Mouse (Mus musculus): ENCODE measurements around the gene Loxl1. TPM values are rescaled to one million over a fixed set of nuclear protein-coding genes. Genes with fewer than 3 reads are reported as not detected.

The Loxl1 gene
- total and polyA plus RNA-seq, 3 experiments: not detected

DNA sequence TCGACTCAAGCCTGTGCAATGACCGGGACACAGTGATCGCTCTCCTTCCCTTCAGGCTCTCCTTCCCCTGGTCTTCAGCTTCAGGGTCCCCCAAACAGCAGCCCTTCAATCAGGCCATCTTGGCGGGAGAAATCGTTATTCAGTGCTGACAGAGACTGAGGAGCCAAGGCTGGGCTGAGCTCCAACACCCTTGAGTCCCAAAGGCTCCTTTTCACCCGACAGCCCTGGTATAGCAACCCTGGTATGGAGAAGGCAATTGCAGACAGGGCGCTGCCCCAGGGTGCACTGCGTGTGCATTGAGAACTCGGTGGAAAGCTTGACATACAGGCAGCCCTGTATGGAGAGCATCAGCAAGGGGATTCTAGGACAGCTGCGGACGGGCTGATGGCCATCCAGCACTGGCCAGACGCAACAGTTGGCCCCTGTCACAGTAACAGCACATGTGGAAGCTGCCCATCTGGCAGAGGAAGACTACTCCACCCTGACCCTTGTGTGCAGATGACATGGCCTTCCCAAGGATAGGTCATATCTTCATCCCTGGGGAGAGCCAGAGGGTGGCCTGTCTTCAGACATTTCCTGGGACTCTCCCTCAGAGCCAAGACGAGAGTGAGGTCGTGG lies 2.8 kb downstream of the Loxl1 start:
- peaks cover 37% of the 10 kb centered on the region for H3K27me3 ChIP-seq (replicated peaks)
- no peak overlapping the region for H3K4me3 ChIP-seq (replicated peaks in 1 of 3; ENCODE audit: low read depth in 2 of 3, low read length in 2 of 3, poor library complexity in 1 of 3)
- TF ChIP-seq E2F4 (IDR thresholded peaks at IDR 0.05; ENCODE audit: insufficient replicate concordance, low read depth, low read length) (no peak), POLR2A (IDR thresholded peaks at IDR 0.05; ENCODE audit: low read depth, low read length) (no peak), ZNF384 (IDR thresholded peaks at IDR 0.05; ENCODE audit: low read depth, low read length) (no peak), CHD2 (IDR thresholded peaks at IDR 0.05; ENCODE audit: low read length) (no peak), IRF4 (IDR thresholded peaks at IDR 0.05; ENCODE audit: low read depth, low read length) (no peak)
- H3K4me1 ChIP-seq (ENCODE audit: control insufficient read depth in 1 of 2, insufficient read depth in 2 of 2): peaks cover 0 to 3% of the 10 kb centered on the region in 2 experiments; a peak in 1 of 4 replicates
- no peak overlapping the region for H3K27ac ChIP-seq (ENCODE audit: insufficient read depth, low read depth)
- no peaks in the 10 kb centered on the region for H3K79me2 ChIP-seq (replicated peaks; ENCODE audit: control insufficient read depth, extremely low read depth, insufficient read depth, poor library complexity, severe bottlenecking)
- H3K4me2 ChIP-seq (ENCODE audit: insufficient read depth, low read depth, poor library complexity, severe bottlenecking): no peak overlapping the region
- in situ Hi-C loops (cut with MboI; ENCODE audit: low pct_ligation_motif_present, low pct_unique_long_range_greater_than_20kb, low sequenced_read_pairs) (no loop called here), dilution Hi-C loops (cut with MboI; ENCODE audit: extremely low pct_ligation_motif_present, extremely low pct_unique_long_range_greater_than_20kb, low sequenced_read_pairs) (no loop called here)
- H3K9me3 ChIP-seq (replicated peaks; ENCODE audit: low read length): peaks cover 11% of the 10 kb centered on the region
- DNase-seq (ENCODE audit: extremely low read depth): no peak
- H3K9ac ChIP-seq (ENCODE audit: insufficient read depth, low read depth): no peak overlapping the region
- no peaks in the 10 kb centered on the region for H3K36me3 ChIP-seq (replicated peaks in 1 of 2; ENCODE audit: control insufficient read depth in 1 of 2, insufficient read depth in 1 of 2, low read length in 1 of 2)

DNA sequence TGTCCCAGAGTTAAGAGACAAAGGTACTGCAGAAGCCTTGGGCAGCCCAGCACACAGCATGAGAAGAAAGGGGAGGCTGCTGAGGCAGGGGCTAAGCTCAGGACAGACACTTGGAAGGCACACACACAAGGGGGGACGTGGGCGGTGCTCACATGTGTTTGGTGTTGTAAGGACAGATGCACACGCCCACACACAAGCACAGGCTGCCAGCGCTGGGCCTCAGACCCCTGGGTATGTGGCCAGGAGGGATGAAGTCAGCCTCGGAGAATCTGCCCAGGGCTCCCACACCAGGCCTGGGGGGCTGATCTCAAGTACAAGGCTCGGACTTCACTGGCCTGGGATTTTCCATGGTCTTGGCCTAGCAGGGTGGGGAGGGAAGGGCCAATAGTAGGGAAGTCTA lies 4.6 kb downstream of the Loxl1 start:
- dilution Hi-C loops (cut with MboI; ENCODE audit: extremely low pct_ligation_motif_present, extremely low pct_unique_long_range_greater_than_20kb, low sequenced_read_pairs): no loop called here
- H3K4me1 ChIP-seq (ENCODE audit: control insufficient read depth in 1 of 2, insufficient read depth in 2 of 2): peaks cover 0 to 3% of the 10 kb centered on the region in 2 experiments; a peak in 1 of 4 replicates
- no peak overlapping the region for H3K4me2 ChIP-seq (ENCODE audit: insufficient read depth, low read depth, poor library complexity, severe bottlenecking)
- H3K9me3 ChIP-seq (replicated peaks; ENCODE audit: low read length): peaks cover 11% of the 10 kb centered on the region
- no peak for TF ChIP-seq E2F4 (IDR thresholded peaks at IDR 0.05; ENCODE audit: insufficient replicate concordance, low read depth, low read length)
- no peak for TF ChIP-seq ZMIZ1 (IDR thresholded peaks at IDR 0.05; ENCODE audit: low read depth, low read length)
- DNase-seq (ENCODE audit: extremely low read depth): no peak
- in situ Hi-C loops (cut with MboI; ENCODE audit: low pct_ligation_motif_present, low pct_unique_long_range_greater_than_20kb, low sequenced_read_pairs): no loop called here
- peaks cover 49% of the 10 kb centered on the region for H3K27me3 ChIP-seq (replicated peaks)
- H3K4me3 ChIP-seq (replicated peaks in 1 of 3; ENCODE audit: low read depth in 2 of 3, low read length in 2 of 3, poor library complexity in 1 of 3): no peak overlapping the region
- no peak overlapping the region for H3K9ac ChIP-seq (ENCODE audit: insufficient read depth, low read depth)
- H3K36me3 ChIP-seq (replicated peaks in 1 of 2; ENCODE audit: control insufficient read depth in 1 of 2, insufficient read depth in 1 of 2, low read length in 1 of 2): no peaks in the 10 kb centered on the region
- H3K79me2 ChIP-seq (replicated peaks; ENCODE audit: control insufficient read depth, extremely low read depth, insufficient read depth, poor library complexity, severe bottlenecking): no peaks in the 10 kb centered on the region
- no peak overlapping the region for H3K27ac ChIP-seq (ENCODE audit: insufficient read depth, low read depth)

DNA sequence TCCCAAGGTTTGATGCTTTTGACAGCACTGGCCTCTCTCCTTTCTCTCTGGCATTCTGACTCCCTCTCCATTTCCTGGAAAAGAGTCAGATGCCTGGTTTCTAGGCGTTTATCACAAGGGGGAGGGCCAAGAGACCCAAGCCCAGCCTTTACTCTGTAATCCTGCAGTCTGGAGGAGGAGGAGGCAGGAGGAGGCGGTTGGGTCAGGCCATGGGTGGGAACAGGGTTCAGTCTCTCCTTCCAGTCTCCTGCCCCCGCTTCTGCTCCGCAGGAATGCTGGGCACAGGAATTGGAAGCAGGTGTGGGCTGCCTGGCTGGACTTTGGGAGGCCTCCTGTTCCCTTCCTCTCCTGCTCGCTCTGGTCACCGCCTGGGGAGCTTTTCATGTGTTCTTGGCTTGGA lies 7.3 kb downstream of the Loxl1 start:
- Histone ChIP-seq H3K4me2 (ENCODE audit: insufficient read depth, low read depth, poor library complexity, severe bottlenecking) (no peak overlapping the region), H3K27me3 (replicated peaks) (peaks cover 61% of the 10 kb centered on the region), H3K9ac (ENCODE audit: insufficient read depth, low read depth) (no peak overlapping the region), H3K9me3 (replicated peaks; ENCODE audit: low read length) (peaks cover 4% of the 10 kb centered on the region), H3K79me2 (replicated peaks; ENCODE audit: control insufficient read depth, extremely low read depth, insufficient read depth, poor library complexity, severe bottlenecking) (no peaks in the 10 kb centered on the region), H3K4me1 (ENCODE audit: control insufficient read depth in 1 of 2, insufficient read depth in 2 of 2) (no peaks in the 10 kb centered on the region), H3K27ac (ENCODE audit: insufficient read depth, low read depth) (no peak overlapping the region), H3K36me3 (replicated peaks in 1 of 2; ENCODE audit: control insufficient read depth in 1 of 2, insufficient read depth in 1 of 2, low read length in 1 of 2) (no peaks in the 10 kb centered on the region), H3K4me3 (replicated peaks in 1 of 3; ENCODE audit: low read depth in 2 of 3, low read length in 2 of 3, poor library complexity in 1 of 3) (no peak overlapping the region)
- DNase-seq (ENCODE audit: extremely low read depth): no peak
- dilution Hi-C loops (cut with MboI; ENCODE audit: extremely low pct_ligation_motif_present, extremely low pct_unique_long_range_greater_than_20kb, low sequenced_read_pairs): no loop called here
- no peak for TF ChIP-seq MAZ (IDR thresholded peaks at IDR 0.05; ENCODE audit: low read depth, low read length)
- TF ChIP-seq EP300 (IDR thresholded peaks at IDR 0.05; ENCODE audit: low read length): no peak
- no peak for TF ChIP-seq RCOR1 (conservative IDR thresholded peaks at IDR 0.05; ENCODE audit: low read depth, low read length)
- TF ChIP-seq SIN3A (IDR thresholded peaks at IDR 0.05; ENCODE audit: low read length): no peak
- TF ChIP-seq MEF2A (IDR thresholded peaks at IDR 0.05; ENCODE audit: borderline replicate concordance, low read depth, low read length): no peak
- TF ChIP-seq CHD2 (IDR thresholded peaks at IDR 0.05; ENCODE audit: low read length): no peak
- in situ Hi-C loops (cut with MboI; ENCODE audit: low pct_ligation_motif_present, low pct_unique_long_range_greater_than_20kb, low sequenced_read_pairs): no loop called here

Data from CH12.LX (cell line).